Mouse (Mus musculus): ENCODE measurements around the gene Bcar3.
"Not testable (repeated sequence)": the region's sequence is repeated elsewhere in the genome, so short reads cannot be mapped to it uniquely, and the experiment has no call there.

The Bcar3 gene

GRCm38 (mm10) chr3:122387771-122388170 is 93.8 kb downstream of the Bcar3 start:
- DNase-seq = no peak

- no peak for DNase-seq
Observed at GRCm38 (mm10) chr3:122389972-122390371, 96.0 kb downstream of the Bcar3 start.

GRCm38 (mm10) chr3:122391098-122391497 is 97.2 kb downstream of the Bcar3 start:
- no peak for DNase-seq

- DNase-seq = no peak
Observed at GRCm38 (mm10) chr3:122391816-122392215, 97.9 kb downstream of the Bcar3 start.

- not testable (repeated sequence) for DNase-seq
Observed at GRCm38 (mm10) chr3:122393411-122393810, 99.5 kb downstream of the Bcar3 start.

- peak in 1 of 2 experiments; percentile 48 for DNase-seq
Observed at GRCm38 (mm10) chr3:122393836-122394374, 100.0 kb downstream of the Bcar3 start.

- no peak for DNase-seq
Observed at GRCm38 (mm10) chr3:122396957-122397356, 103.0 kb downstream of the Bcar3 start.

DNA sequence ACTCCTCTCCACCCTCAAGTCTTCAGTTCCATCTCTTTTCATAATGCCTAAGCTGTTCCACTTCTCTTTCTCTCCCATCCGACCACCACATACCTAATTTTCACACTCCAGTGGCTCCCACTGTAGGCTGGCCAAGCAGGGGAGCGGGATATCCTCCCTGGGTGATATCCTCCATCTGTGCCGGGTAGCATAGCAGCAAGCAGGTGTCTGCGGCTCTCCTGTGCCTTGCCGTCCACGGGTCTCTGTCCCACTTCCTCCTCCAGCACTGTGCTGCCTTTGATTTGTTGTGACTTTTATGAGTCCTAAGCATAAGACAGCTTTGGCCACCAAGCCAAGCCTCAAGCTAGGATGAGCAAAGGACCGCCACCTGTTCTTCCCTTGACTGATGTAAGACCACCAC is 103.5 kb downstream of the Bcar3 start:
- no peak for DNase-seq

DNA sequence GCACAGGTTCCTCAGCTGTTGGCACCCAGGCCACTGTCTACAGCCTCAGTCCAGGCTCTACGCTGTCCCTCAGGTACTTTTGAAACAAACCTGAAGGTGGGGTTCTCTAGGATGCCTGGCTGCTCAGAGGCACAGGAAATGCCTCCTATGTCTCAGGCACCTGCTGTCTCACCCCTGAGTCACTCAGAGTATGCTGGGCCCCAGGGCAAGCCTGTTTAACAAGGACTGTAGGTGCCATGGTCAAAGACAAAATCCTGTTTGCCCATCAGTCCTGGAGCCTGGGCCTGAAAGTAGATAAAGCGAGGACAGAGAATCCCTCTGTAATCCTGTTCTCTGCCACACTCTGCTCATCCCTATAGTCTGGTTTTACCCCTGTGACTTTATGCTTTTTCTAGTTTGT is 107.1 kb downstream of the Bcar3 start:
- no peak for DNase-seq

DNA sequence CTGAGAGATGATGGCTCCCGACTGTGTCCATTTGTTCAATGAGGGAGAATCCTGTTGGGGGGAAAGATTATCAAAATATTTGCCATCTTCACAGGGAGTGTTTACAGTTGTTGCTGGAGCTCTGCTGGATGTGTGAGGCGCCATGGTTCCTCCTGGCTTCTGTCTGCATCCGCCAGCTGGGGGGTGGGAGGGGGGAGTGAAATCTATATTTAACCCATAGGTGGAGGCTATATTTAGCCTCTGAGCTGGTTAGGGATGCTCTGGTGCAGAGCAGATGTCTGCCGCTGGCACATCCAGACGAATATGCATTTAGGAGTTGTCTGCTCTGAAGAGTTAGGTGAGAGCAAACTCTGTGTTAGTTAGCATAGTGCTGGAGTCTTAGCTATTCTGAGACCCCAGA is 108.2 kb downstream of the Bcar3 start:
- no peak for DNase-seq

DNA sequence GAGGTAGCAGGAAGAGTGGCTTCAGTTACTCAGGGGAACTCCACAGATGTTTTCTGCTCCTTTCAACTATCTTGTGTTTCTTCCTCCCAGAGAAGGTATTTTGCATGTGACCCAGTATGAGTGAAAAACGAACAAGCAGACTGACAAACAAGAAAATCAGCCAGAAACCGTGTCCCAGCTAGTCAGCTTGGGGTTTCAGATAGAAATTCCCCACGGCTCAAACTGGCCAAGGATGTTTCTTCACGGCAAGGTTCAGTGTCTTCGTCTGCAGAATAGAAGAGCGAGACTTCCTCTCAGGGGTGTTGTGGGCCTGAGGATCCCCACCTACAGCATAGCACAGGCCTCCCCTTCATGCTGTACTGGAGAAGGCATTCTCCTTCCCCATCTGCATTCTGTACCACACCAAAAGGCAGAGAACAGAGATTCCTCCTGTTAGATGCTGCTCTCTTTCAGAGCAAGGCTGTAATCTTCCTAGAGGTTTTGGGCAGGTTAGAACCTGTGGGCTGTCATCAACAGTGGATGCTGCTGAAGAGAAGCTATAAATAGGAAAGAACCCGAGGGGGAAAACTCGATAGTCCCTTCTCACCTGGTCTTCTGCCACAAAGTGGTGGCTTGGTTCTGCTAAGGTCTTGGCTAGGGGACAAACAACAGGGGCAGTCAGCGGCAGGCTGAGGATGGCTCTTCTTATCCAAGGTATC is 110.1 kb downstream of the Bcar3 start:
- DNase-seq = peak in 1 of 2 experiments; percentile 69

DNA sequence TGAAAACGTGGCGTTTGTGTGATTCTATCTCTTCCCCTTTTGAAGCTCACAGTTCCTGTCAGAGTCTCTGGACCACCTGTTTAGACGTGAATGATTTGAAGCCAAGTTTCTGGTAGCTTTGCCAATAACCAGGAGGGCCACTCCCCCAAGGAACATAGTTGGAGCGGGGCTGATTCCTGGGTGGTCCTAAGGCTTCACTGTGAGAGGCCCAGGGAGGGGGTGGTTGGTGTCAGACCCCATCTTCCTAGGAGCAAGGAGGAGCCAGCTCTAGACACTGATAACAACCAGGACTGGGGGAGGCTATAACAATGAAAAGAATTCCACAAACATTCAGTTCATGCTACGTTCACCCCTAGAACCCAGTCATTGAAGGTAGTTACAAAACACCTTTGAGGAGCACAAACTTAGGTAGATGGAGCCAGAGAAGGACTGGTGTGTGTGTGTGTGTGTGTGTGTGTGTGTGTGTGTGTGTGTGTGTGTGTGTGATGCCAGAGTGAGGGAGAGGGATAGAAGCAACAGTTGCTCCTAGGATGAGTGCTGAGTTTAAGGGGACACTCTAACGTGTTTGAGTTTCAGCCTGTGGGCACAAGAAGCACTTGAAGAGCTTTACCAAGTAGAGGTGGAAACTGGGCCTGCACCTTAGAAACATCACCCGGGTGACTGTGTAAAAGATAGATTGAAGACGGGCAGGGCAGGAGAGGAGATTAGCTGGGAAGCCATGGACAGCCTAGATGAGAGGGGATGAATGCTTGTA is 111.4 kb downstream of the Bcar3 start:
- DNase-seq = no peak

DNA sequence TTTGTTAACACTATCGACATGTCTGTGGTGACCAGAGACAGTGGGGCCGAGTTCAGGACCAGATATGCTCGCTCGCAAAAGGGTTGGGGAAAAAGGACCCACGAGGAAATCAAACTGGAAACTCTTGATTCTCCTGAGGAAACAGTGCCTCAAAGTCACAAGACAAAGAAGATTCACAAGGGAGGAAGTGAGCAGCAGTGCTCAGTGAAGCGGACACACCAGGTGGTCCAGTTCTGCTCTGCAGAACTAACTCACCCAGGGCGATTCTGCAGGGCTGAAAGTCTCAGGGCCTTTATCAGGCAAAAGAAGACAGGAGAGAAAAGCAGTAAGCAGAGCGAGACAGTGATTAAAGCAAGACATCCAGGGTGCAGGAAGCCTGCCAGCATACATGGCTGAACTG is 112.5 kb downstream of the Bcar3 start:
- peak in 1 of 2 experiments; percentile 72 for DNase-seq

DNA sequence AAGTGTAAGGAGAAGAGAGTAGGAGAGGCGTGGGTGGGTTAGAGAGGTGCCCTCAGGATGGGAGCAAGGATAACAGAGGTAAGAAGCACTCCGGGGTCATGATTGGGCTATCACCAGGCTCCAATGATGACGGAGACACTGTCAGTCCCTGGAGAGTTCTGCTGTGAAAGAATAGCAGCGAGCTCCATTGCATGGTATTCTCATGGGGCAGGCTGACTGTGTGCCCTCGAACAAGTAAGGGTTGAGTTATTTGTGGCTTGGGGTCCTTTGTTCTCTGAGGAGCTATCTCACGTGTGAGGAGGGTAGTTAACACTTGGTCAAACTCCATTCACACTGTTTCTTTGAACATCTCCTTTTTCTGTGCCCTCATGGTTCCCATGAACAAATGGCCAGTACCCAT is 113.8 kb downstream of the Bcar3 start:
- DNase-seq = no peak

DNA sequence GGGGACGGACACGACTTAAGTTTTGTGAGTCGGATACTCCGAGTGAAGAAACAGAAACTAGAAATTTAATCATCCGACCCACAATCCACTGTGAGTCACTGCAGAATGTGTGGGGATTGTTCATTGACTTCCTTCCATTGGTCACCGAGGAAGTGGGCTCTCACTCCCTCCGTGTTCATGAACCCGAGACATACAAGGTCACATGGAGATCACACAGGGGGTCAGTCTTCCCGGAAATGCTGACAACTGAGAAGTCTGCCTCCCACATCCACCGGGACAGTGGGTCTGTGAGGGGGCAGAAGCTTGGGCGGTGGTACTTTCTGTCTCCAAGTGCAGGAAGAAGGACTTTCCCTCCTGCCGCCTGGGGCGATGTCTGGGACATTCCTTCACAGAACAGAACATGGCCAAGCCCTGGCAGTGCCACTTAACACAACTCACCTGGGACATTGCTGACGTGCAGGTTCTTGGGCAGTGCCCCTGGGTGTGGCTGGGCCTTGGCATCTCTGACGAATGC is 114.9 kb downstream of the Bcar3 start:
- no peak for DNase-seq

GRCm38 (mm10) chr3:122411590-122411989 is 117.7 kb downstream of the Bcar3 start:
- DNase-seq = no peak

DNA sequence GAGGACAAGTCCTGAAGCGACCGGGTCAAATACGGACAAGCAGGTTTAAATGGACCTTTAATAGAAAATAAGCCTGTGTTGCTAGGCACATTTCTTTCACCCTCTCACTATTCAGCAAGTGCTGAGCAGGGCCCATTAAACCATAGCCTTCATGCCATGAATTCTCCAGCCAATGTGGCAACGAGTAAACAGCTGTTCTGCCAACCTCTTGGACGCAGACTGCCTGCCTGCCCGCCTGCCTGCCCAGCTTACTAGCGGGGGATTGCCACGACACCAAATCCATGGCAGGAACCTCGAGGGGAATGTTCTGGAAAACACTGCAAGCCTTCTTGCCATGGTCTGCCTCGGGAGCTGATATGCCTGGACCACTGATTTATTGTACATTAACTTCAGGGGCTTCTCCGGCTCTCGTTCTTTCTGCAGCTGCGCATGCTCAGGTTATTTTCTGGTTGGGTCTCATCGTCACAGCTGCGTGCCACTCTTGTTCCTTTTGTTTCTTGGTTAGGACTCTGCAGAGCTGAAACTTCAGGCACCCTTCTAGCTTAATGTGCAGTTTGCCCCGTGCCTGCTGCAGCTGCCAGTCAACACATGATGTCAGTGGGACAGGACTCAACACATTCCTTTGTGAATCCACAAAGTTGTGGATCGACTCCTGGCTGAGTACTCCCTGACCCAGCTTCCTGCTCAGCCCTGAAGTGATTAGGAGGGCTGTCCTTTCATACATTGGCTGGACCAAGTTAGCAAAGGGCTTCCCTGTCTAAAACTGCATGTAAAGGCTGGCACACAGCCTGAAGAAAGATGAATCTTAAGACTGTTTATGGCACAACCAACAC is 120.0 kb downstream of the Bcar3 start:
- no peak for DNase-seq

DNA sequence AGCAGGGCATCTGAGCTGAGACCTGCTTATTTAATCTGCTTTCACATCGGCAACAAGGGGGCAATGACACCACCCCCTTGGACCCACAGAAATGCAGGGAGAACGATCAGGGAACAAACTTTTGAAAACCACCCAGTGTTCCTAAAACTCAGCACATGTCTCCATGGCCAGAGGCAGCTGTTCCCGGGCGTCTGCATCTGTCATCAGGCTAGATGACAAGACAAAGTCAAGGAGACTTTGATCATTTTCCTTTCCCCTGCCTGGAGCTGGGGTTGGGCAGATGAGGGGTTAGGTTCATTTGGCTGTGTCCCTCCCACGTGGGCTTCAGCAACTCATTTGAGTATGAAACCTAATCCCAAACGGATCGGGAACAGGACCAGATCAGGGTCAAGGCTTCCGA is 120.9 kb downstream of the Bcar3 start:
- no peak for DNase-seq

- no peak for DNase-seq
Observed at GRCm38 (mm10) chr3:122417466-122417865, 123.5 kb downstream of the Bcar3 start.

- no peak for DNase-seq
Observed at GRCm38 (mm10) chr3:122418564-122419274, 124.8 kb downstream of the Bcar3 start.

DNA sequence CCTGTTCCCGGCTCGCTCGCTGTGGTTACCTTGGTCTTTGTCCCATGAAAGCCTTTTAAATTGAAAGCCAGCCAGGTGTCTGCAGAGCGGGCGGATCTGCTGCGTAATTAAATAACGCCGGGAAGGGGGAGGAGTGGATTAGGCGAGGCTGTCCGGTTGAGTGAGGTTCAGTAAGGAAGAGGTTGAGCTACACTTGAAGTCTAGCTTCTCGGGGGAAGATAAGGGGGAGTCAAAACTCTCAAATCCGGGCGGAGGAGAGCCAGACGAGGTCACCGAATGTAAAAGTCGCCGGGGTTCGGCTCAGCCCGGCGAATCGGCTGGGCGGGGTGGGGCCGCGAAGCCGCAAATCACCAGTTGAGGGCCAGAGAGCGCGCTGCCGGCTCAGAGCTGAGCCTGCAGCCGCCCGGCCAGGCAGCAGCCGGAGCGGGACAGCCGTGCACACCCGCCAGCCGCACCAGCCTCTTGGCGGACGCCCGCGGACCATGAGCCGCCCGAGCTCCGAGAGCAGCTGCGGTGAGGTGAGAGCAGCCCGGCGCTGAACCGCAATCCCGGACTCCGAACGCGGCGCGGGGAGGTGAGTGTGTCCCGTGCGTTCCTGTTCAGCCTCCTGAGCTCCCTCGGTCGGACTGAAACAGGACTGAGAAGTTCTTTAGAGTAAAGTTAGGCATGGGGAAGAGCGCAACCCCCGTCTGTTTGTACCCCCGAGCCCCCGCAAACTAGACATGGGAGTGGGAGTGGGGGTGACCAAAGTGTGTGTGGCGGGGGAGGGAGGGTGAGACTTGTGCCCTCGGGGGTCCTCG is 125.9 kb downstream of the Bcar3 start:
- DNase-seq = peak; percentile 79 to 81
